Mouse (Mus musculus) heart, embryonic 11.5 days (tissue): ENCODE results near the gene 1520401A03Rik. TPM values are rescaled to one million over a fixed set of nuclear protein-coding genes. Genes with fewer than 3 reads are reported as not detected.

ENCODE experiments used
- ATAC-seq: fragments of 200-750 bp; cut with Nextera tagmentation; replicated peaks from 2 replicates; pipeline ENCODE4 v1.8.0; 2017; ENCODE audit warnings: moderate library complexity; ENCODE audit not compliant: insufficient number of reproducible peaks, low FRiP score, low TSS enrichment
- H3K27ac ChIP-seq: fragments of 300-500 bp; sonication (generic); 2 replicates; pipeline ENCODE4 v1.5.1; 2014; ENCODE audit warnings: mild to moderate bottlenecking, low read depth, low read length
- H3K27me3 ChIP-seq: fragments of 300-500 bp; sonication (generic); 2 replicates; pipeline ENCODE4 v1.6.1; 2014; ENCODE audit warnings: mild to moderate bottlenecking, low read length, mixed read lengths; ENCODE audit not compliant: control insufficient read depth, insufficient read depth
- H3K36me3 ChIP-seq: fragments of 300-500 bp; sonication (generic); 2 replicates; pipeline ENCODE4 v1.6.1; 2014; ENCODE audit warnings: mild to moderate bottlenecking, low read length, moderate library complexity, mixed read lengths; ENCODE audit not compliant: control insufficient read depth, insufficient read depth
- H3K4me1 ChIP-seq: fragments of 300-500 bp; sonication (generic); 2 replicates; pipeline ENCODE4 v1.6.1; 2014; ENCODE audit warnings: low read length; ENCODE audit not compliant: control insufficient read depth, insufficient read depth
- H3K4me2 ChIP-seq: fragments of 300-500 bp; sonication (generic); 2 replicates; pipeline ENCODE4 v1.6.1; 2014; ENCODE audit warnings: mild to moderate bottlenecking, moderate library complexity
- H3K4me3 ChIP-seq: fragments of 300-500 bp; sonication (generic); 2 replicates; pipeline ENCODE4 v1.5.1; 2014; ENCODE audit warnings: low read depth, low read length
- H3K9ac ChIP-seq: fragments of 300-500 bp; sonication (generic); 2 replicates; pipeline ENCODE4 v1.6.1; 2014; ENCODE audit warnings: mild to moderate bottlenecking, low read depth, low read length, moderate library complexity
- H3K9me3 ChIP-seq: fragments of 300-500 bp; sonication (generic); replicated peaks from 2 replicates; pipeline ENCODE4 v1.6.1; 2016; ENCODE audit warnings: low read length; ENCODE audit not compliant: control insufficient read depth
- WGBS: fragments of 180-500 bp; shearing (Covaris S2); extraction: QIAGEN DNeasy Blood & Tissue Kit; methylation state at CpG from one replicate; pipeline ENCODE4 v1.1.7; 2014; ENCODE audit not compliant: insufficient replicate concordance; 5-methylcytosine and 5-hydroxymethylcytosine counted together
- polyA plus RNA-seq: library from polyadenylated mRNA; unstranded; fragments of >200 nt; fragmentation: Nextera tagmentation; extraction: Ambion mirVana; gene quantifications from 2 replicates; pipeline ENCODE4 v1.2.1, GENCODE M21; 2014

1520401A03Rik gene
- polyA plus RNA-seq, 1 experiment from 2014 or later, result 0.16 TPM

DNA sequence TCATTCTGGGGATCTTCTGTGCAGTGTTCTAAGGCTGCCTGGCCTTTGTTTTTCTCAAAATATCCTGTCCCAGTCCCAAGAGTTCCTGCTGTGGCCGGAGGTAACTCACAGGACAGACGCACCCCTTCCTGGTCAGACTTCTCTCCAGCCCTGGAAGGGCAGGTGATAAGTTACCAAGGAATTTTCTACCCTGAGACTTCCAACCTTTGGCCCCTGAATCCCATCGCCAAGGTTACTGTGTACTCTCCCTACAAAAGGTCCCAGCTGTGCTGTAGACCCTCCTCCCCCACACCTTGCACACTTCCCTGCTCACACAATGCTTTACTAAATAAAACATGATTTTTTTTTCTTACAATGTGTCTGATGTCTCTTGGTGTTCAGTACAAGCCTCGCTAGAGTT, 40.5 kb downstream of the 1520401A03Rik start:
- no peak for ATAC-seq
- Histone ChIP-seq H3K9me3 (no peaks in the 10 kb centered on the region), H3K4me1 (no peaks in the 10 kb centered on the region; the same call in 1 of the 2 replicates), H3K4me2 (no peak overlapping the region), H3K27me3 (peaks cover 71% of the 10 kb centered on the region), H3K4me3 (no peak overlapping the region), H3K9ac (no peak overlapping the region), H3K27ac (no peak overlapping the region), H3K36me3 (no peaks in the 10 kb centered on the region)
- WGBS, result 49% methylated on average over 4 of the region's 4 CpGs

DNA sequence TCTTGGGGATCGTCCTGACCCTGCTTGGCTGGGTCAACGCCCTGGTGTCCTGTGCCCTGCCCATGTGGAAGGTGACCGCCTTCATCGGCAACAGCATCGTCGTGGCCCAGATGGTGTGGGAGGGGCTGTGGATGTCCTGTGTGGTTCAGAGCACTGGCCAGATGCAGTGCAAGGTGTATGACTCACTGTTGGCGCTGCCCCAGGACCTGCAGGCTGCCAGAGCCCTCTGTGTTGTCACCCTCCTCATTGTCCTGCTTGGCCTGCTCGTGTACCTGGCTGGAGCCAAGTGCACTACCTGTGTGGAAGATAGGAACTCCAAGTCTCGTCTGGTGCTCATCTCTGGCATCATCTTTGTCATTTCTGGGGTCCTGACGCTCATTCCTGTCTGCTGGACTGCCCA, 41.5 kb downstream of the 1520401A03Rik start:
- no peaks in the 10 kb centered on the region for H3K9me3 ChIP-seq
- WGBS, result 65% methylated on average over 10 of the region's 10 CpGs

DNA sequence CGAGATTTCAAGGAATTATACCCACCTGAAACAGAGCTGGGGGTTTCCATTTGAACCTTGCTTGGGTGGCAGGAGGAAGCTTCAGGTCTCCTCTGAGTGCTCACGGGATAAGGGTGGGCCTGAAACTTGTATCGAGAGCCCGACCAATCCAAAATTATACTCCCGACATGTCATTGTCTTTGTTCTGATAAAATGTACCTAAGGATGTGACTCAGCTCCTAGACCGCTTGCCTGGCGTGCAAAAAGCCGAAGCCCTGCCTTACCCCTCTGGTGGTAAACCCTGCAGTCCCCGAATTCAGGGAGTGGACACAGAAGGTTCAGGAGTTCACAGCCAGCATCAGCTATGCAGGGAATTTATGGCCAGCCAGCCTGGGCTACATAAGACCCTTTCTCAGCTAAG, 42.2 kb downstream of the 1520401A03Rik start:
- Histone ChIP-seq H3K36me3 (no peaks in the 10 kb centered on the region), H3K27ac (no peak overlapping the region), H3K4me3 (no peak overlapping the region), H3K27me3 (peaks cover 70% of the 10 kb centered on the region), H3K9me3 (no peaks in the 10 kb centered on the region), H3K4me2 (no peak overlapping the region), H3K4me1 (peaks cover 8% of the 10 kb centered on the region), H3K9ac (no peak overlapping the region)
- 59% methylated on average over 9 of the region's 9 CpGs for WGBS
- no peak for ATAC-seq

More for the DNA sequence above, 41.5 kb downstream of the 1520401A03Rik start:
- Histone ChIP-seq H3K4me3 (no peak overlapping the region), H3K4me1 (peaks cover under 1% of the 10 kb centered on the region), H3K36me3 (no peaks in the 10 kb centered on the region), H3K27me3 (peaks cover 71% of the 10 kb centered on the region), H3K27ac (no peak overlapping the region), H3K9ac (no peak overlapping the region), H3K4me2 (no peak overlapping the region)
- no peak for ATAC-seq

DNA sequence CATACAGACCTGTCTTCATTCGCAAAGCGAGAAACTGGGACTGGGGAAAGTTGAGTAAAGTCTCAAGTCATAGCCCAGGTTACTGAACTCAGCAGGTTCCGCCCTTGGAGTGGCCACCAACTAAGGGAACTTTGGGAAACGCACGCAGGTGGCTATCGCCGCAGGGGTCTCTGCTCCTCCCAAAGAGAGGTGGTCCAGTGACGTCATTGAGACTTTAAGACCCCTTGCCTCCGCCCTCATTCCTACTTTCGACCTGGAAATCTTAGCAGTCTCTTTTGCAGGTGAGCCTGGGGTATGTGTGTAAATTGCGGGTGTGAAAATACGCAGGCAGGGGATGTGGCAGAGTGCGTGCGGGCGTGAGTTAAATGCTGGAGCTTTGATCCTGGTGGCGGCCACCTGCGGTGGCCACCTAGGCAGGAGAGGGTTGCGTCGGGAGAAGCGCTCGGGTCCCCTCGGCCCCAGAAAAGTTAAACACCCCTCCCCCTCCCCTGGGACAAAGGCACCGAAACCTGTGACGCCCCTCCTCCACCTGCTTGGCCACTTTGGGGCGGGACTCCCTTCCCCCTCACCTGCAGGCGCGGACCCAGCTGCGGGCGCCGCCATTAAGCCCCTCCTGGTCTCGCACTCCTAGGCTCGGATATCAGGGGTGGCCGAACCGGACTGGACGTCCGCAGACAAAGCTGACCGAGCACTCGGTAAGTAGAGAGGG, 43.3 kb downstream of the 1520401A03Rik start, which contains the start of gene Cldn6:
Gene Cldn6 (plus strand): TSS at position 123 of the 709 bp plus-strand sequence.
- Histone ChIP-seq H3K4me2 (peak within 1 kb of the TSS; percentile 23), H3K9me3 (no peaks in the 10 kb centered on the region), H3K27ac (no peak within 1 kb of the TSS), H3K36me3 (no peaks in the 10 kb centered on the region), H3K27me3 (peaks cover 61% of the 10 kb centered on the region), H3K4me3 (peak within 1 kb of the TSS; percentile 16; the same call in 1 of the 2 replicates), H3K4me1 (peaks cover 18% of the 10 kb centered on the region), H3K9ac (no peak within 1 kb of the TSS)
- 3% methylated on average over 34 of the region's 38 CpGs for WGBS
- no peak for ATAC-seq

DNA sequence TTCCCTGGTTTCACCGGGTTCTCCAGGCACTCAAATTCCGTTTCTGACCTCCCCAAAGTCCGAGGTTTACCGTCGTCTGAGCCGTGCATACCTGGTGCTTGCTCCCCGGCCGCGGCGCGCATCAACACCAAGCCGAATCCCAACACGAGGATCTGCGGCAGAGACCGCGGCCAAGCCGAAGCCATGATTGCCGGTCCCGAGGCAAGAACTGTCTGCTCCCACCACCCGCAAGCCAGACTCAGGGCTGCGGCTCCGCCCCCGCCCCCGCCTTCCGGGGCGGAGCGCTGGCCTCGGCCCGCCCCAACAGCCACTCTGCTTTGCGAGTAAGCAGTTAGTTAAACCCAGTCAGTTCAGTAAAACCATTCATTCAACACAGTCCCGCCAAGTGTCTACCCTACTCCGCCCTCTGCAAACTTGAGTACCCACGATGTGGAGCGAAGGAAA, 45.3 kb downstream of the 1520401A03Rik start, which contains the start of gene Tnfrsf12a:
Gene Tnfrsf12a (minus strand): TSS at position 233 of the 444 bp plus-strand sequence.
- H3K4me3 ChIP-seq, result peak within 1 kb of the TSS; percentile 73
- peak within 1 kb of the TSS; percentile 95 for H3K27ac ChIP-seq
- peak within 1 kb of the TSS; percentile 95 for H3K4me2 ChIP-seq
- peak; percentile 33; the same call in 1 of the 2 replicates for ATAC-seq
- H3K4me1 ChIP-seq, result peaks cover 21% of the 10 kb centered on the region
- peak within 1 kb of the TSS; percentile 86 for H3K9ac ChIP-seq
- H3K36me3 ChIP-seq, result no peaks in the 10 kb centered on the region
- H3K9me3 ChIP-seq, result no peaks in the 10 kb centered on the region
- H3K27me3 ChIP-seq, result peaks cover 40% of the 10 kb centered on the region
- WGBS, result under 1% methylated on average over 34 of the region's 34 CpGs

DNA sequence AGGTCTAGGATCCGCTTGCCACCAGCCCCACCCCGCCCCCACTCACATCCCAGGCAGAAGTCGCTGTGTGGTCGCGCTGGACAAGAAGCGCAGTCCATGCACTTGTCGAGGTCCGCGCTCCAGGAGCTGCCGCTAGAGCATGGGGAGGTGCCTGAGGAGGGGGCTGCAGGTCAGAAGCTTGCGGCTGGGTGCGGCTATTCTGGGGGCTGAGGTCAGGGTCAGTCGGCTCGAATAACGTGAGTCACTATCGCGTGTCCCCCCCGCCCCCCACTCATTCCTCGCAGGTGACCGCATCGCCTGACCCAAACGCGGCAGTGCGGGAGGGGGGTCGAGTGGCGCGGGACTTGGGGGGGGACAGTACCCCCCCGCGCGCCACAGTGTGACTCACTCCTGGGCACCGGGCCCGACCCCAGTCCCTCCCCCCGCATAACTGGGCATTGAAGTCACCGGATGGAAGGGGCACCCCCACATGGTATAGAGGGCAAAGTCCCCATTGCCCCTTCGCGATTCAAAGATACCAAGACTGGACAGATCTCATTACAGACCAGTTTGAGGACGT, 46.0 kb downstream of the 1520401A03Rik start:
- H3K27me3 ChIP-seq, result peaks cover 33% of the 10 kb centered on the region
- no peaks in the 10 kb centered on the region for H3K36me3 ChIP-seq
- H3K9me3 ChIP-seq, result no peaks in the 10 kb centered on the region
- H3K4me3 ChIP-seq, result peak overlapping the region; percentile 73
- H3K4me2 ChIP-seq, result peak overlapping the region; percentile 95
- H3K4me1 ChIP-seq, result peaks cover 21% of the 10 kb centered on the region
- peak overlapping the region; percentile 95 for H3K27ac ChIP-seq
- H3K9ac ChIP-seq, result peak overlapping the region; percentile 86
- ATAC-seq, result no peak
- under 1% methylated on average over 37 of the region's 37 CpGs for WGBS

DNA sequence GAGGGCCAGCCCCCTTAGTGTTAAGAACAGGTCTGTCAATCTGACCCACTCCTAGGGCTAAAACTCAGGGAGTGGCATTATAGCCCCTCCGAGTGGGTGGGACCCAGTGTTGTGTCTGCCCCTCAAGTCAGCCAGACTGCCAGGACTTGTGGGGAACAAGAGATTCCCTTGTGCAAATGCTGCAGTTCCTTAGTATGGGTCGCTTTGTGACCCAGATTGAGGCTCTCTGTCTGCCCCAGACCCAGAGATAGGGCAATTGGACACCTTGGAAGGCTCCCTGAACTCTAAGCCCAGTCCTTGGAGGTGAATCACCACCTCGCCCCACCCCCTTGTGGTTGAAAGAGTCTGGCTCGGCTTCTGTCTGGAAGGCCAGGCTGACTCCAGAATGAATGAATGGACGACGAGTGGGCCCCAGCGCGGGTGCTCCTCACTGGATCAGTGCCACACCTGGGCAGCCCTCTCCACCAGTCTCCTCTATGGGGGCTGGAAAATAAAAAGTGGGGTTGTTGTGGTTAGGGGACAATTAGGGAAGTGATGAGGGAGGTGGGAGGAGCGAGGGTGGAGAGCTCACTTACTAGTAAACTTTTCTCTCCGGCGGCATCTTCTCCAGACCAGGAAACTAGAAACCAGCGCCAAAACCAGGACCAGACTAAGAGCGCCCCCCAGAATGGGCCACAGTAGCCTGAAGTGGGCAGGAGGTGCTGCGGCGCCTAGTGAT, 46.9 kb downstream of the 1520401A03Rik start:
- Histone ChIP-seq H3K27ac (peak overlapping the region; percentile 95), H3K4me2 (peak overlapping the region; percentile 95), H3K4me1 (peaks cover 21% of the 10 kb centered on the region), H3K27me3 (peaks cover 25% of the 10 kb centered on the region), H3K36me3 (no peaks in the 10 kb centered on the region), H3K4me3 (peak overlapping the region; percentile 73), H3K9ac (peak overlapping the region; percentile 86), H3K9me3 (no peaks in the 10 kb centered on the region)
- no peak for ATAC-seq
- 7% methylated on average over 15 of the region's 15 CpGs for WGBS

DNA sequence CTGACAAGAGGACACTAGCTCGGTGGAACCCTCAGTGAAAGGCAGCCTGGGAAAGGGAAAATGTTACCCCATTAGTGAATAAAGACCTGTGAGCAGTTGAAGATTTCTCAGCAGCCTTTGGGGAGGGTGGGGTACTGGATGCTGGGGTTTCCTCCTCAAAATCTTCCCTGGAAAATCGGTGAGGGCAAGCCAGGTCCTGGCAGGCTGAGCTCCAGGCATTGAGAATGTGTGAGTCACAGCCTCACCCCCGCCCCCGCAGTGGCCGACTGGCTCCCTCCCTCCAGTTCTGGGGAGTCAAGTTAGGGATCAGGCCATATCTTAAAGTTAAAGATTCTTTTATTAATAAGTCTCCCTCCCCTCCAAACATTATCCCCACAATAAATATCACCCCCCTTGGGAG, 47.5 kb downstream of the 1520401A03Rik start:
- Histone ChIP-seq H3K27me3 (peaks cover 19% of the 10 kb centered on the region), H3K36me3 (peaks cover 3% of the 10 kb centered on the region; the same call in 1 of the 2 replicates), H3K4me2 (peak overlapping the region; percentile 95), H3K9me3 (no peaks in the 10 kb centered on the region), H3K9ac (peak overlapping the region; percentile 86), H3K4me1 (peaks cover 21% of the 10 kb centered on the region), H3K4me3 (peak overlapping the region; percentile 73), H3K27ac (peak overlapping the region; percentile 95)
- WGBS, result 18% methylated on average over 5 of the region's 5 CpGs
- ATAC-seq, result no peak
